Mouse (Mus musculus) layer of hippocampus, adult 2 months (tissue): ENCODE measurements around the gene Hk1. TPM values are rescaled to one million over a fixed set of nuclear protein-coding genes. Genes with fewer than 3 reads are reported as not detected.

Experiments
- DNase-seq, 2 experiments: peaks; one replicate each; pipeline ENCODE4 v3.0.0; 2022; ENCODE audit warnings: low spot score in 2 of 2
- H3K27ac ChIP-seq: fragments of 200-600 bp; 2 replicates; pipeline ENCODE4 v1.8.1; 2022
- H3K4me3 ChIP-seq: fragments of 200-600 bp; 2 replicates; pipeline ENCODE4 v1.8.1; 2022; ENCODE audit warnings: mild to moderate bottlenecking
- CTCF ChIP-seq: fragments of 200-600 bp; conservative IDR thresholded peaks from 2 replicates; pipeline ENCODE4 v1.8.1; 2022; ENCODE audit warnings: antibody characterized with exemption, mild to moderate bottlenecking, moderate library complexity
- total RNA-seq, 2 experiments: library from RNA; stranded (reverse); gene quantifications; 2 replicates each; pipeline ENCODE4 v1.2.3; 2021

Hk1 gene
- total RNA-seq, 2 experiments from 2014 or later, result 292 to 307 TPM

GRCm38 (mm10) chr10:62308896-62309491 lies 70.7 kb downstream of the Hk1 start:
- DNase-seq, result no peak
- TF ChIP-seq CTCF, result no peak
- no peak overlapping the region for H3K4me3 ChIP-seq
- no peak overlapping the region for H3K27ac ChIP-seq

- no peak for TF ChIP-seq CTCF
These were observed 73.2 kb downstream of the Hk1 start for GRCm38 (mm10) chr10:62306483-62306882.

GRCm38 (mm10) chr10:62305090-62305489 lies 74.6 kb downstream of the Hk1 start:
- DNase-seq, result no peak
- Histone ChIP-seq H3K4me3 (no peak overlapping the region), H3K27ac (no peak overlapping the region)
- TF ChIP-seq CTCF, result no peak

More at GRCm38 (mm10) chr10:62306483-62306882, 73.2 kb downstream of the Hk1 start:
- H3K27ac ChIP-seq, result 0 out of 2 replicates have a peak overlapping the region, but pooled peaks have one; percentile 5
- H3K4me3 ChIP-seq, result no peak overlapping the region
- no peak for DNase-seq

- TF ChIP-seq CTCF, result no peak
- Histone ChIP-seq H3K27ac (peak overlapping the region; percentile 71; the same call in 1 of the 2 replicates), H3K4me3 (no peak overlapping the region)
- peak in 1 of 2 experiments; percentile 37 for DNase-seq
These were observed 79.5 kb downstream of the Hk1 start for GRCm38 (mm10) chr10:62300006-62300827.

GRCm38 (mm10) chr10:62296086-62296872 lies 83.4 kb downstream of the Hk1 start:
- no peak overlapping the region for H3K27ac ChIP-seq
- H3K4me3 ChIP-seq, result no peak overlapping the region
- DNase-seq, result no peak
- no peak for TF ChIP-seq CTCF

GRCm38 (mm10) chr10:62294112-62294511 lies 85.6 kb downstream of the Hk1 start:
- peak; percentile 35 to 55 for DNase-seq
- Histone ChIP-seq H3K4me3 (no peak overlapping the region), H3K27ac (peak overlapping the region; percentile 82)
- TF ChIP-seq CTCF, result no peak

GRCm38 (mm10) chr10:62287460-62288124 lies 92.1 kb downstream of the Hk1 start:
- no peak for TF ChIP-seq CTCF
- DNase-seq, result no peak
- H3K4me3 ChIP-seq, result no peak overlapping the region
- no peak overlapping the region for H3K27ac ChIP-seq

GRCm38 (mm10) chr10:62283206-62283792 lies 96.4 kb downstream of the Hk1 start:
- no peak for DNase-seq
- Histone ChIP-seq H3K4me3 (no peak overlapping the region), H3K27ac (peak overlapping the region; percentile 46; the same call in 1 of the 2 replicates)
- TF ChIP-seq CTCF, result no peak

GRCm38 (mm10) chr10:62282782-62283181 lies 96.9 kb downstream of the Hk1 start:
- no peak overlapping the region for H3K4me3 ChIP-seq
- DNase-seq, result no peak
- H3K27ac ChIP-seq, result 0 out of 2 replicates have a peak overlapping the region, but pooled peaks have one; percentile 46
- no peak for TF ChIP-seq CTCF

- no peak for TF ChIP-seq CTCF
- DNase-seq, result no peak
- Histone ChIP-seq H3K4me3 (no peak overlapping the region), H3K27ac (no peak overlapping the region)
These were observed 100.0 kb downstream of the Hk1 start for GRCm38 (mm10) chr10:62279671-62280070.

GRCm38 (mm10) chr10:62279066-62279465 lies 100.6 kb downstream of the Hk1 start:
- DNase-seq, result no peak
- no peak for TF ChIP-seq CTCF
- H3K4me3 ChIP-seq, result no peak overlapping the region

More at GRCm38 (mm10) chr10:62279066-62279465, 100.6 kb downstream of the Hk1 start:
- no peak overlapping the region for H3K27ac ChIP-seq
